Mouse (Mus musculus): ENCODE results near the gene Jmjd1c.

The Jmjd1c gene

GRCm38 (mm10) chr10:67230439-67230838 is 134.5 kb downstream of the Jmjd1c start:
- no peak for DNase-seq (ENCODE audit: low spot score in 2 of 2)

GRCm38 (mm10) chr10:67247145-67247544 is 151.2 kb downstream of the Jmjd1c start:
- no peak for DNase-seq (ENCODE audit: low spot score in 2 of 2)

- no peak for DNase-seq (ENCODE audit: low spot score in 2 of 2)
These were observed 153.6 kb downstream of the Jmjd1c start for GRCm38 (mm10) chr10:67249486-67249885.

GRCm38 (mm10) chr10:67250846-67251245 is 154.9 kb downstream of the Jmjd1c start:
- no peak for DNase-seq (ENCODE audit: low spot score in 2 of 2)

- DNase-seq (ENCODE audit: low spot score in 2 of 2): peak in 1 of 2 experiments; percentile 29
These were observed 156.4 kb downstream of the Jmjd1c start for GRCm38 (mm10) chr10:67252353-67252752.

- DNase-seq (ENCODE audit: low spot score in 2 of 2): no peak
These were observed 157.2 kb downstream of the Jmjd1c start for GRCm38 (mm10) chr10:67253115-67253514.

GRCm38 (mm10) chr10:67264852-67265251 is 168.9 kb downstream of the Jmjd1c start:
- peak; percentile 28 to 46 for DNase-seq (ENCODE audit: low spot score in 2 of 2)

- DNase-seq (ENCODE audit: low spot score in 2 of 2): no peak
These were observed 180.0 kb downstream of the Jmjd1c start for GRCm38 (mm10) chr10:67275916-67276315.

- no peak for DNase-seq (ENCODE audit: low spot score in 2 of 2)
These were observed 185.9 kb downstream of the Jmjd1c start for GRCm38 (mm10) chr10:67281852-67282251.

- no peak for DNase-seq (ENCODE audit: low spot score in 2 of 2)
These were observed 186.6 kb downstream of the Jmjd1c start for GRCm38 (mm10) chr10:67282531-67282930.

GRCm38 (mm10) chr10:67283516-67283915 is 187.6 kb downstream of the Jmjd1c start:
- DNase-seq (ENCODE audit: low spot score in 2 of 2): no peak

GRCm38 (mm10) chr10:67284311-67284710 is 188.4 kb downstream of the Jmjd1c start:
- DNase-seq (ENCODE audit: low spot score in 2 of 2): peak in 1 of 2 experiments; percentile 21

GRCm38 (mm10) chr10:67284761-67285175 is 188.8 kb downstream of the Jmjd1c start:
- peak in 1 of 2 experiments; percentile 18 for DNase-seq (ENCODE audit: low spot score in 2 of 2)

- DNase-seq (ENCODE audit: low spot score in 2 of 2): peak; percentile 65 to 82
These were observed 189.4 kb downstream of the Jmjd1c start, which contains the start of gene Nrbf2 for GRCm38 (mm10) chr10:67285176-67285814. Gene Nrbf2 (minus strand): TSS chr10:67285305.

GRCm38 (mm10) chr10:67287877-67288276 is 192.0 kb downstream of the Jmjd1c start:
- DNase-seq (ENCODE audit: low spot score in 2 of 2): peak; percentile 84 to 90

GRCm38 (mm10) chr10:67290622-67291021 is 194.7 kb downstream of the Jmjd1c start:
- no peak for DNase-seq (ENCODE audit: low spot score in 2 of 2)

GRCm38 (mm10) chr10:67291087-67291486 is 195.2 kb downstream of the Jmjd1c start:
- DNase-seq (ENCODE audit: low spot score in 2 of 2): peak; percentile 22 to 66

GRCm38 (mm10) chr10:67295331-67295730 is 199.4 kb downstream of the Jmjd1c start:
- DNase-seq (ENCODE audit: low spot score in 2 of 2): no peak

GRCm38 (mm10) chr10:67295938-67296466 is 200.1 kb downstream of the Jmjd1c start:
- no peak for DNase-seq (ENCODE audit: low spot score in 2 of 2)

GRCm38 (mm10) chr10:67296482-67297152 is 200.7 kb downstream of the Jmjd1c start:
- DNase-seq (ENCODE audit: low spot score in 2 of 2): no peak

GRCm38 (mm10) chr10:67297175-67297855 is 201.4 kb downstream of the Jmjd1c start:
- no peak for DNase-seq (ENCODE audit: low spot score in 2 of 2)

- no peak for DNase-seq (ENCODE audit: low spot score in 2 of 2)
These were observed 202.9 kb downstream of the Jmjd1c start for GRCm38 (mm10) chr10:67298856-67299255.

Measured in urinary bladder, postnatal 36 days (tissue).